Mouse (Mus musculus) embryonic facial prominence, embryonic 11.5 days (tissue): ENCODE results near the gene Denr. TPM values are rescaled to one million over a fixed set of nuclear protein-coding genes. Genes with fewer than 3 reads are reported as not detected.

Source experiments
- ATAC-seq: fragments of 200-750 bp; cut with Nextera tagmentation; replicated peaks from 2 replicates; pipeline ENCODE4 v1.8.0; 2017; ENCODE audit warnings: low read depth; ENCODE audit not compliant: insufficient number of reproducible peaks, low FRiP score, low TSS enrichment
- DNase-seq: peaks from one replicate; pipeline ENCODE4 v3.0.0-alpha.2; 2015; ENCODE audit warnings: low spot score
- H3K27ac ChIP-seq: fragments of 300-500 bp; sonication (generic); replicated peaks from 2 replicates; pipeline ENCODE4 v1.5.1; 2014; ENCODE audit warnings: mild to moderate bottlenecking, low read depth, low read length, control low read depth
- H3K27me3 ChIP-seq: fragments of 300-500 bp; sonication (generic); 2 replicates; pipeline ENCODE4 v1.6.1; 2014; ENCODE audit warnings: mild to moderate bottlenecking, low read length, moderate library complexity, mixed read lengths; ENCODE audit not compliant: control insufficient read depth, insufficient read depth
- H3K36me3 ChIP-seq: fragments of 300-500 bp; sonication (generic); replicated peaks from 2 replicates; pipeline ENCODE4 v1.6.1; 2014; ENCODE audit warnings: low read depth, mild to moderate bottlenecking, low read length, moderate library complexity, mixed read lengths; ENCODE audit not compliant: control insufficient read depth, insufficient read depth
- H3K4me1 ChIP-seq: fragments of 300-500 bp; sonication (generic); 2 replicates; pipeline ENCODE4 v1.6.1; 2014; ENCODE audit warnings: low read length, mixed read lengths; ENCODE audit not compliant: control insufficient read depth, insufficient read depth
- H3K4me2 ChIP-seq: fragments of 300-500 bp; sonication (generic); 2 replicates; pipeline ENCODE4 v1.6.1; 2014; ENCODE audit warnings: low read depth, mild to moderate bottlenecking, control low read depth, low read length, moderate library complexity
- H3K4me3 ChIP-seq: fragments of 300-500 bp; sonication (generic); 2 replicates; pipeline ENCODE4 v1.5.1; 2014; ENCODE audit warnings: low read depth, low read length, control low read depth
- H3K9ac ChIP-seq: fragments of 300-500 bp; sonication (generic); replicated peaks from 2 replicates; pipeline ENCODE4 v1.6.1; 2014; ENCODE audit warnings: mild to moderate bottlenecking, control low read depth, low read length
- H3K9me3 ChIP-seq: fragments of 300-500 bp; sonication (generic); replicated peaks from 2 replicates; pipeline ENCODE4 v1.6.1; 2016; ENCODE audit warnings: mild to moderate bottlenecking, low read length, inconsistent platforms, mixed read lengths; ENCODE audit not compliant: control insufficient read depth
- WGBS: fragments of 180-500 bp; shearing (Covaris S2); extraction: QIAGEN DNeasy Blood & Tissue Kit; methylation state at CpG from one replicate; pipeline ENCODE4 v1.1.7; 2014; 5-methylcytosine and 5-hydroxymethylcytosine counted together
- polyA plus RNA-seq: library from polyadenylated mRNA; unstranded; fragments of >200 nt; fragmentation: Nextera tagmentation; extraction: Ambion mirVana; gene quantifications from 2 replicates; pipeline ENCODE4 v1.2.1, GENCODE M21; 2014

The Denr gene
- polyA plus RNA-seq, 1 experiment from 2014 or later = 184 TPM

- 88% methylated on average over 5 of the region's 5 CpGs for WGBS
- no peaks in the 10 kb centered on the region for H3K36me3 ChIP-seq
- no peaks in the 10 kb centered on the region for H3K27me3 ChIP-seq
- DNase-seq (no peak), ATAC-seq (no peak)
- H3K4me1 ChIP-seq = no peaks in the 10 kb centered on the region
- no peak overlapping the region for H3K4me2 ChIP-seq
- H3K27ac ChIP-seq = no peak overlapping the region
- no peak overlapping the region for H3K9ac ChIP-seq
- no peaks in the 10 kb centered on the region for H3K9me3 ChIP-seq
- H3K4me3 ChIP-seq = no peak overlapping the region
Observed at GRCm38 (mm10) chr5:123935931-123936330, 29.0 kb downstream of the Denr start.

GRCm38 (mm10) chr5:123938479-123938878 is 31.5 kb downstream of the Denr start:
- WGBS = 86% methylated on average over 5 of the region's 5 CpGs
- DNase-seq = no peak
- Histone ChIP-seq H3K9ac (no peak overlapping the region), H3K27ac (no peak overlapping the region), H3K4me2 (no peak overlapping the region), H3K4me1 (no peaks in the 10 kb centered on the region), H3K4me3 (no peak overlapping the region), H3K27me3 (no peaks in the 10 kb centered on the region), H3K9me3 (no peaks in the 10 kb centered on the region), H3K36me3 (no peaks in the 10 kb centered on the region)
- no peak for ATAC-seq

GRCm38 (mm10) chr5:123946546-123946945 is 39.6 kb downstream of the Denr start:
- Histone ChIP-seq H3K9me3 (no peaks in the 10 kb centered on the region), H3K27me3 (no peaks in the 10 kb centered on the region), H3K4me2 (no peak overlapping the region), H3K36me3 (no peaks in the 10 kb centered on the region), H3K27ac (no peak overlapping the region), H3K9ac (no peak overlapping the region), H3K4me1 (no peaks in the 10 kb centered on the region), H3K4me3 (no peak overlapping the region)
- DNase-seq (no peak), ATAC-seq (no peak)
- WGBS = 69% methylated on average over 4 of the region's 4 CpGs

- no peak overlapping the region for H3K27ac ChIP-seq
- ATAC-seq = no peak
- WGBS = 52% methylated on average over 7 of the region's 7 CpGs
Observed at GRCm38 (mm10) chr5:123947041-123947761, 40.2 kb downstream of the Denr start.

GRCm38 (mm10) chr5:123952365-123953045 is 45.5 kb downstream of the Denr start:
- no peaks in the 10 kb centered on the region for H3K4me1 ChIP-seq
- no peaks in the 10 kb centered on the region for H3K36me3 ChIP-seq
- H3K9me3 ChIP-seq = no peaks in the 10 kb centered on the region
- H3K27me3 ChIP-seq = no peaks in the 10 kb centered on the region
- no peak overlapping the region for H3K4me2 ChIP-seq
- no peak overlapping the region for H3K4me3 ChIP-seq
- 64% methylated on average over 5 of the region's 5 CpGs for WGBS
- ATAC-seq (no peak), DNase-seq (no peak)
- H3K27ac ChIP-seq = no peak overlapping the region
- H3K9ac ChIP-seq = no peak overlapping the region

More at GRCm38 (mm10) chr5:123947041-123947761, 40.2 kb downstream of the Denr start:
- Histone ChIP-seq H3K36me3 (no peaks in the 10 kb centered on the region), H3K9ac (no peak overlapping the region), H3K9me3 (no peaks in the 10 kb centered on the region), H3K4me2 (no peak overlapping the region), H3K4me3 (no peak overlapping the region), H3K4me1 (no peaks in the 10 kb centered on the region), H3K27me3 (no peaks in the 10 kb centered on the region)
- DNase-seq = peak; percentile 87

GRCm38 (mm10) chr5:123957213-123957612 is 50.2 kb downstream of the Denr start:
- Histone ChIP-seq H3K4me3 (no peak overlapping the region), H3K36me3 (no peaks in the 10 kb centered on the region), H3K9ac (no peak overlapping the region), H3K4me1 (no peaks in the 10 kb centered on the region), H3K27me3 (no peaks in the 10 kb centered on the region), H3K9me3 (no peaks in the 10 kb centered on the region), H3K4me2 (no peak overlapping the region), H3K27ac (no peak overlapping the region)
- 89% methylated on average over 8 of the region's 8 CpGs for WGBS
- ATAC-seq = no peak
- DNase-seq = no peak

- no peak overlapping the region for H3K4me2 ChIP-seq
- H3K27me3 ChIP-seq = no peaks in the 10 kb centered on the region
- no peak for DNase-seq
- H3K27ac ChIP-seq = no peak overlapping the region
- 55% methylated on average over 3 of the region's 3 CpGs for WGBS
- no peak for ATAC-seq
- H3K4me1 ChIP-seq = no peaks in the 10 kb centered on the region
- no peak overlapping the region for H3K9ac ChIP-seq
- H3K9me3 ChIP-seq = no peaks in the 10 kb centered on the region
- H3K4me3 ChIP-seq = no peak overlapping the region
- no peaks in the 10 kb centered on the region for H3K36me3 ChIP-seq
Observed at GRCm38 (mm10) chr5:123959018-123959417, 52.0 kb downstream of the Denr start.

GRCm38 (mm10) chr5:123960129-123960528 is 53.2 kb downstream of the Denr start:
- no peaks in the 10 kb centered on the region for H3K9me3 ChIP-seq
- DNase-seq (no peak), ATAC-seq (no peak)
- H3K4me2 ChIP-seq = no peak overlapping the region
- no peaks in the 10 kb centered on the region for H3K27me3 ChIP-seq
- no peak overlapping the region for H3K27ac ChIP-seq
- WGBS = 74% methylated on average over 8 of the region's 8 CpGs
- H3K4me3 ChIP-seq = no peak overlapping the region
- H3K4me1 ChIP-seq = no peaks in the 10 kb centered on the region
- no peaks in the 10 kb centered on the region for H3K36me3 ChIP-seq
- H3K9ac ChIP-seq = no peak overlapping the region
